Mouse (Mus musculus) embryo, embryonic 11.5 days (tissue): ENCODE data around the gene Pkp3.

Source experiments
- DNase-seq: peaks from one replicate; pipeline ENCODE4 v3.0.0-alpha.2; 2012; ENCODE audit warnings: low read depth, low spot score

Pkp3 gene

GRCm38 (mm10) chr7:141056976-141057375, 21.0 kb upstream of the Pkp3 start:
- DNase-seq, result no peak

- no peak for DNase-seq
These were observed 20.5 kb upstream of the Pkp3 start for GRCm38 (mm10) chr7:141057541-141057940.

- DNase-seq, result no peak
These were observed 19.2 kb upstream of the Pkp3 start for GRCm38 (mm10) chr7:141058601-141059341.

GRCm38 (mm10) chr7:141059929-141060328, 18.1 kb upstream of the Pkp3 start:
- no peak for DNase-seq

GRCm38 (mm10) chr7:141060426-141061242, 17.4 kb upstream of the Pkp3 start, which contains the start of gene B4galnt4:
Gene B4galnt4 (plus strand): TSS chr7:141061104.
- peak; percentile 77 for DNase-seq

GRCm38 (mm10) chr7:141061269-141061692, 16.7 kb upstream of the Pkp3 start:
- DNase-seq, result no peak

GRCm38 (mm10) chr7:141062525-141062924, 15.5 kb upstream of the Pkp3 start:
- no peak for DNase-seq

- DNase-seq, result no peak
These were observed 14.7 kb upstream of the Pkp3 start for GRCm38 (mm10) chr7:141063353-141063752.

GRCm38 (mm10) chr7:141064175-141064574, 13.8 kb upstream of the Pkp3 start:
- DNase-seq, result no peak

- no peak for DNase-seq
These were observed 13.4 kb upstream of the Pkp3 start for GRCm38 (mm10) chr7:141064576-141064975.

GRCm38 (mm10) chr7:141068351-141068750, 9.7 kb upstream of the Pkp3 start:
- no peak for DNase-seq

GRCm38 (mm10) chr7:141070058-141070862, 7.8 kb upstream of the Pkp3 start:
- DNase-seq, result peak; percentile 79

GRCm38 (mm10) chr7:141072017-141072745, 5.8 kb upstream of the Pkp3 start:
- no peak for DNase-seq

GRCm38 (mm10) chr7:141073782-141074181, 4.2 kb upstream of the Pkp3 start:
- no peak for DNase-seq

GRCm38 (mm10) chr7:141078876-141079275, 858 bp downstream of the Pkp3 start:
- no peak for DNase-seq

GRCm38 (mm10) chr7:141079481-141080449, 1.7 kb downstream of the Pkp3 start:
- DNase-seq, result no peak

GRCm38 (mm10) chr7:141087894-141088293, 9.9 kb downstream of the Pkp3 start:
- DNase-seq, result no peak

- no peak for DNase-seq
These were observed 10.5 kb downstream of the Pkp3 start for GRCm38 (mm10) chr7:141088473-141088872.

- no peak for DNase-seq
These were observed 12.2 kb downstream of the Pkp3 start for GRCm38 (mm10) chr7:141090228-141090627.
